Mouse (Mus musculus) cerebellum, adult 2 months (tissue): ENCODE measurements at regions not wholly inside any gene's neighbourhood (a gene's known extent, or its start where the extent isn't known, plus 50 kb on each side); places are given as distances from the start of the nearest gene placed in this dataset.

ENCODE experiments used
- CTCF ChIP-seq: fragments of 200-500 bp; IDR thresholded peaks from 2 replicates; pipeline ENCODE4 v1.5.1; 2011; ENCODE audit warnings: low read depth, mild to moderate bottlenecking, control low read depth, low read length, moderate library complexity, borderline replicate concordance; ENCODE audit not compliant: insufficient read depth
- POLR2A ChIP-seq: fragments of 200-500 bp; IDR thresholded peaks from 2 replicates; pipeline ENCODE4 v1.6.1; 2011; ENCODE audit warnings: low read length, control low read depth, borderline replicate concordance; ENCODE audit not compliant: insufficient read depth

DNA sequence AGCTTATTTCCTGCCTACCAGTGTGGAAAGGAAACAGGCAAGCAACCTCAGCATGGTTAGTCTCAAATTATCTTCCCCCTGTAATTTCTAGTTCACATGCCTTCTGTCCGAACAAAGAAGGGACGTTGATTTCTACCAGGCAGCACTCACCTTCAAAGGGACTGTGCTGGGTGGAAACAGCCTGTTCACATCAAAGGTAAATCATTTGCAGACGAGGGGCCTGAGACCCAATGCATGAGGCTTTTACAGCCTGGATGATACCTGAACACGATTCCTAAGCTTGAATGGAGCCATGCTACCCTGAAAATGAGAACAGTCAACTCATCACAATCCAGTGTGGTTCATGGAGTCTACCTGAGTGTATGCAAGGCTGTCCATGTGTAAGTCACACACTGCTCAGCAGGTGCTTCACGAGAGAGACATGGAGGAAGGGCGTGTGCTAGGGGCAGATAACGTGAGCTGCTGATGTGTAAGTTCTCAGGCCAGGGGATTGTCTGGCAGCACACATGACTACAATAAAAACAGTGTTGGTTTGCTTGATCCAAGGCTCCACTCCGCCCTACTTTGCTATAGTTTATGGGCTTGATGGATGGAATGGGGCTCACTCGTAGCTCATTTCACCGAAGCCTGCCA is 411.9 kb downstream of the Med10 start:
- no peak for TF ChIP-seq CTCF
- no peak for TF ChIP-seq POLR2A
